Mouse (Mus musculus): ENCODE results near the gene Kif2c.
A peak's percentile ranks its signal among the peaks of the same experiment; 100 is the strongest.

Kif2c gene

GRCm38 (mm10) chr4:117181863-117182758 is at the start of gene Kif2c:
Gene Kif2c (minus strand): TSS chr4:117182639.
- DNase-seq (ENCODE audit: low read depth, low spot score), result peak; percentile 92

DNA sequence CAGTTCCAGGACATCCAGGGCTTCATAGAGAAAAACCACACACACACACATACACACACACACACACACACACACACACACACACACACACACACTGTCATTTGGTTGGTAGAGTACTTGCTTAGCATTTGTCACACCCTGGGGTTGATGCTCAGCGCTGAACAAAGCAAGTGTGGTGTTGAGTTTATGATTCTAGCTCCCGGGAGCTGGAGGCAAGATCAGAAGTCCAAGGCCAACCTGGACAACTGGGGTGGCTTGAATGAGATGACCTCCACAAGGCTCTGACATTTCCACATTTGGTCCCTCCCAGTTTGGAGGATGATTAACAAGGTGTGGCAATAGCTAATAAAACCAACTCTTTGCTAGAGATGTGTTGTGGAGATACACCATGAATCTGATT is 48.8 kb upstream of the Kif2c start:
- DNase-seq (ENCODE audit: low read depth, low spot score), result no peak

GRCm38 (mm10) chr4:117230331-117230730 is 47.9 kb upstream of the Kif2c start:
- DNase-seq (ENCODE audit: low read depth, low spot score), result no peak

DNA sequence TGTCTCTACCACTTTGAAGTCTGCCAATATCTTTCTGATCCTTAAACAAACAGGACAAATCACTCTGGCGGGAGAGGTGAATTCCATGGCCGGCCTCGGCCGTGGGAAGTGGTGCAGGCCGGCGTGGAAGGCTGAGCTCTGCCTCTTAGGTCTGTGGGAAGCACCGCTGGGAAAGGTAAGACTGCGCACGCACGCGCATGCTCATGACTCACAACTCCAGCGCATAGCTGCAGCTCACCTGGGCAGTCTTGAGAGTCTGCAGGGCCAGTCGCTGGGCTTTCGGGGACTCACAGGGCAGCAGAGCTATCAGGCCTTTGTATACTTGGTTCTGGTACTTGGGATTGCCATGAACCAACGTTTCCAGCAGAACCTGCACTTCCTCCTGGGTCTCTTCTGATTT is 47.2 kb upstream of the Kif2c start:
- no peak for DNase-seq (ENCODE audit: low read depth, low spot score)

DNA sequence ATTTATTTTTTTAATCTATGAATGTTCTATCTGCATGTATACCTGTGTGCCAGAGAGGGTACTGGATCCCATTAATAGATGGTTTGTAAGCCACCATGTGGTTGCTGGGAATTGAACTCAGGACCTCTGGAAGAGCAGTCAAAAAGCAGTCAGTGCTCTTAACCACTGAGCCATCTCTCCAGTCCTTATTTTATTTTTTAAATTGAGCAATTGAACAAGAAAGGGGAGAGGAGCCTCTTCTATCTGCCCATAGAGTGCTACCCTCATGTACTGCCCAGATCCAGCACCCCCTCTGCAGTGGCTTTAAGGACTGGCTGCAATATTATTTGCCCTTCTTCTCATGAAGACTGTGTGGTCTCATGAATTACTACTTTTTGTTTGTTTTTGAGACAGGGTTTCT is 42.8 kb upstream of the Kif2c start:
- DNase-seq (ENCODE audit: low read depth, low spot score), result no peak

- DNase-seq (ENCODE audit: low read depth, low spot score), result no peak
Measured at GRCm38 (mm10) chr4:117224122-117224521, 41.7 kb upstream of the Kif2c start.

DNA sequence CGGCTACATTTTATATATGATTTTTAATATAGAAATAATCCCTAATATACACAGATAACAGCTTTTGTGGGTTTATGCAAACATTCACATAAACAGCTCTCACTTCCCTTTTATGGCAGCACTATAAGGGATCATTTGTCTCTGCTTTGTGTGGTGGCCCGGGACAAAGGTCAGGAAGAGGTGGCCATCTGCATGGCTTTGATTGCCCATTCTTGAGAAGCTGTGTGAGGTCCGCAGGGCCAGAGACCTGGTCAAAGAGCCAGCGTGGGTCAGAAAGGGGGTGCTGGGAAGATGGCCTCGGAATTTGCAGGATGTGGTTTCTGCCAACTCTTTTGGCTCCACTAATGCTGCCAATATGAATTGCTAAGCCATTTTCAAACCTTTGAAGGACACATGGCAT is 40.6 kb upstream of the Kif2c start:
- no peak for DNase-seq (ENCODE audit: low read depth, low spot score)

- DNase-seq (ENCODE audit: low read depth, low spot score), result no peak
Measured at GRCm38 (mm10) chr4:117221836-117222235, 39.4 kb upstream of the Kif2c start.

DNA sequence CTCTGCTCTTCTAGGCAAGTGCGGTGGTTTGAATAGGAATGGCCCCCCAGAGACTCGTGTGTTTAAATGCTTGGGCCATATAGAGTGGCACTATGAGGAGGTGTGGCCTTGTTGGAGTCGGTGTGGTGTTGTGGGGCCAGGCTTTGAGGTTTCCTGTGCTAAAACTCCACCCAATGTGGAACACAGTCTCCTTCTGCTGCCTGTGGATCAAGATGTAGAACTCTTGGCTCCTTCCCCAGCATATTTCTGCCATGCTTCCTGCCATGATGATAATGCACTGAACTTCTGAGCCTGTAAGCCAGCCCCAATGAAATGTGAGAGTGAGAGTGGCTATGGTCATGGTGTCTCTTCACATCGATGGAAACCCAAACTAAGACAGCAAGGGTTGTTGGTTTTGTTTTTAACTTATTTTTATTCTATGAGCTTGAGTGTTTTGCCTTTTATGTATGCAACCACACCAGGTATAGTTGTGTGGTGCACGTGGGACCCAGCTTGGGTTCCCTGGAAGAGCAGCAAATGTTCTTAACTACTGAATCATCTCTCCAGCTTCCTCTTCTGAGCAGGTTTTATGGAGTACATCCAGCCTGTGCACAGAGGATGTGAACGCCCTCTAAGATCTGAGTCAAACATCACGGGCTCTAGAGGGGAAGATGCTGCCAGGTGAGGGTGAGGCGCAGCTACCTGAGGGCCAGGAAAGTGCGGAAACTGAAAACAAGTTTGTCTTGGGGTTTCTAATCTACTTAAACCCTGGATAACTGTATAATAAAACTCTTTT is 38.5 kb upstream of the Kif2c start:
- no peak for DNase-seq (ENCODE audit: low read depth, low spot score)

GRCm38 (mm10) chr4:117218517-117219219 is 36.2 kb upstream of the Kif2c start:
- DNase-seq (ENCODE audit: low read depth, low spot score), result peak; percentile 80

GRCm38 (mm10) chr4:117217029-117217428 is 34.6 kb upstream of the Kif2c start:
- no peak for DNase-seq (ENCODE audit: low read depth, low spot score)

GRCm38 (mm10) chr4:117214250-117214649 is 31.8 kb upstream of the Kif2c start:
- no peak for DNase-seq (ENCODE audit: low read depth, low spot score)

GRCm38 (mm10) chr4:117210147-117211074 is 28.0 kb upstream of the Kif2c start:
- DNase-seq (ENCODE audit: low read depth, low spot score), result peak; percentile 89

GRCm38 (mm10) chr4:117209592-117209991 is 27.2 kb upstream of the Kif2c start:
- DNase-seq (ENCODE audit: low read depth, low spot score), result no peak

DNA sequence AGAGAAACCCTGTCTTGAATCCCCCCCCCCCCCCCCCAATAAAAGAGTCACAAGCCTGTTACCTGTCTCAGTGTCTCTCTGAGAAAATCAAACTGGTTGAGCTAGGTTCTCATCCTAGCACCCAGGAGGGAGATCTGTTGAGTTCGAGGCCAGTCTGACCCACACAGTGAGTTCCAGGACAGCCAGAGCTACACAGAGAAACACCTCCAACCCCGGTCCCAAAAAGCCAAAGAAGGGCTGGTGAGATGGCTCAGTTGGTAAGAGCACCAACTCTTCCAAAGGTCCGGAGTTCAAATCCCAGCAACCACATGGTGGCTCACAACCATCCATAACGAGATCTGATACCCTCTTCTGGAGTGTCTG is 20.5 kb upstream of the Kif2c start:
- no peak for DNase-seq (ENCODE audit: low read depth, low spot score)

DNA sequence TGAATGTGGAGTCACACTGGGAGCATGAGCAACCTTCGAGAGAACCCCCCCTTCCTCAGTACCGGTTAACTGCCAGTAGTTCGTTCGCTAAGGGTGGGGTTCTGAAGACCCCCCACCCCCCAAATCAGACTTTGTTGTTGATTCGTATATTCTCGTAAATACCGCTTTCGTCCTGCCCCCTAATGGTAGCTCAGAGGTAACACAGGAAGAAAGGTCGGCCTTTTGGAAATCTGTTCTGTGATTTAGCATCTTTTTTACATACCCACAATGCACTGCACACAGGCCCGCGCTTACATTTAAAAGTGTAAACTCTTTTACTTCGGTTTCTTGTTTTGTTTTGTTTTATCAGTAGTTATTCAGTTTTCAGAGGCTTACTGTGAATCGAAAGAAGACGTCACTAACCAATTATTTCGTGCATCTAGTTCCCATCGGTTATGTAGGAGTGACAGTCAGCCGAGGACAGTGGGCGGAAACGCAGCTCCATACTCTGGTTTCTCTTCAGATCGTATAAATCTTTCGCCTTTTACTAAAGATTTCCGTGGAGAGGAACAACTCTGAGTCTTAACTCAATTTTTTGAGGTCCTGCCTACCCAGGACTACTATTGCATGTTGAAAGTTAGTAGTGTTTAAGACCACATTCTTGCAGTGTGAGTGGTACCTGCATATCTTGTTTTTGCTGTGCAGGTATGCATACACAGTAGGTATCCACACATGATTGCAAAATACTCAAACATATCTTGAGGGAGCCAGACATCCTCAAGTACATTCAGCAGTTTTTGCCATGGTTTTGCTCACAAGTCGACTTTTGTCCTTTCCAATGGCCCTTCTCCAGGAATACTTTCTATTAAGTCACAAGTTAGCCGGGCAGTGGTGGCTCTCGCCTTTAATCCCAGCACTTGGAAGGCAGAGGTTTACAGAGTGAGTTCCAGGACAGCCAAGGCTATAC is 19.9 kb upstream of the Kif2c start:
- DNase-seq (ENCODE audit: low read depth, low spot score), result peak; percentile 87

GRCm38 (mm10) chr4:117191804-117192203 is 9.4 kb upstream of the Kif2c start:
- no peak for DNase-seq (ENCODE audit: low read depth, low spot score)

- DNase-seq (ENCODE audit: low read depth, low spot score), result no peak
Measured at GRCm38 (mm10) chr4:117190660-117191059, 8.2 kb upstream of the Kif2c start.

GRCm38 (mm10) chr4:117189856-117190543 is 7.6 kb upstream of the Kif2c start:
- peak; percentile 88 for DNase-seq (ENCODE audit: low read depth, low spot score)
